Mouse (Mus musculus) left cerebral cortex, postnatal 4 days (tissue): Measurements from ENCODE around the gene Slc12a6. TPM values are rescaled to one million over a fixed set of nuclear protein-coding genes. Genes with fewer than 3 reads are reported as not detected.
A peak's percentile ranks its signal among the peaks of the same experiment; 100 is the strongest.

ENCODE experiments used
- DNase-seq: peaks from one replicate; pipeline ENCODE4 v3.0.0-alpha.2; 2022
- intact Hi-C: fragments of 180-260 bp; cut with DNase I; formaldehyde crosslinking; loops from one replicate; pipeline ENCODE4 v1.15.1; 2025
- total RNA-seq, 2 experiments: library from RNA; stranded (reverse); gene quantifications; 2 replicates each; pipeline ENCODE4 v1.2.3; 2021

Slc12a6 gene
- total RNA-seq: 10 to 100 TPM; 84.1 to 87.2 TPM

DNA sequence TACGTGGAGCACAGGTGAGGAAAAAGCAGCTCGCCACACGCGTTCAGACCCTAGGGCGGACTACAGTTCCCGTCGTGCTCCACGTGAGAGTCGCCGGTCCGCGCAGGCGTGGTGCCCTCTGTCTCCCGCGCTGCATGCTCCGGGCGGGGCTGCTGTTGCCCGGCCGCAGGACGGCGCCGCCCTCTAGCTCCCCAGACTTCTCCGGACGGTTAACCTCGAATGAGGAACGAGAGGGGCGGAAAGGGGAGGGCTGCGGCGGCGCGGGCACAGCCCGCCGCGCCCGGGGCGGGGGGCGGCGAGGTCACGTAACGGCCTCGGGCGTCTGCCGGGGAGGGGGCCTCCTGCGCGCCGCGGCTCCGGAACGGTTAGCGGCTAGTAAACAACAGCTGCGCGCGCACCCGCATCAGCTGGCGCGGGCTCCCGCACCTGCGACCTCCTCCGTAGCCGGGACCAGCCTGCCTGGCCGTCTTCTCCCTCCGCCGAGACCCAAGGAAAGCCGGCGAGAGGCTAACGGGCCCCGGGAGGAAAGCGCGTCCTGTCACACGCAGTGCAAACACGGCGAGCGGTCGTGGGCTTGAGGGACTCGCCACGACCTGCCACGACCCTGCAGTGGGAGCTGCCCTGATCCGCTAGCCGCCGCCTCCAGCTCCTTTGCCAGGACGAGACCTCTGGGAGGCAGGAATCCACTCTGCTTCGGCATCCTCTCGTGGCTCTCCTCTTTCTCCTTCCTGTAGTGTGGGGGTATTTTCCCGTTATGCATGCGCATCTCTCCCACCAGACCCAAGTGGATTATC lies at the start of gene Slc12a6:
Gene Slc12a6, plus strand, starts transcription at position 378 of the 794 bp plus-strand sequence.
- peak; percentile 93 for DNase-seq
- intact Hi-C loops: loop anchor here (5.0 kb wide), 1 partner anchor 102 kb away; the partner anchor contains the start of gene Emc4

DNA sequence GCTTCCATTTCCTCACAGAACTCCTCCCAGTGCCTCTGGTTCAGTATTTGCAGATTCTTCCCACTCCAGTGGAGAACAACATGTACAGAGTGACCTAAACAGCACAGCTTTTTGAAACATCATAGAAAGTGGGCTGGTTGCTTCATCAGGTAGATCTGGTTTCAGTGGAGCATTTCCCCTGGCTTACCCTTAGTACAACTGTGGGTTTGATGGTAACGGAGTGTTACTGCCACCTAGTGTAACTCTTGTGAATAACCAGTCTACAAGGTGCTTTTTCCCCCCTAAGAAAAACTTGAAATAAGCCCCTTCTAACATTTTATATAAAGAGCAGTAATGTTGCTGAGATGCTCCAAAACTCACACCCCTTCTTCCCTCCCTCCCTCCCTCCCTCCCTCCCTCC lies 49.6 kb upstream of the Slc12a6 start:
- intact Hi-C loops: no loop called here
- no peak for DNase-seq

GRCm38 (mm10) chr2:112217614-112218013 lies 48.0 kb upstream of the Slc12a6 start:
- no peak for DNase-seq
- intact Hi-C loops: no loop called here

- no peak for DNase-seq
- intact Hi-C loops: no loop called here
These were observed 44.7 kb upstream of the Slc12a6 start for GRCm38 (mm10) chr2:112220880-112221279.

DNA sequence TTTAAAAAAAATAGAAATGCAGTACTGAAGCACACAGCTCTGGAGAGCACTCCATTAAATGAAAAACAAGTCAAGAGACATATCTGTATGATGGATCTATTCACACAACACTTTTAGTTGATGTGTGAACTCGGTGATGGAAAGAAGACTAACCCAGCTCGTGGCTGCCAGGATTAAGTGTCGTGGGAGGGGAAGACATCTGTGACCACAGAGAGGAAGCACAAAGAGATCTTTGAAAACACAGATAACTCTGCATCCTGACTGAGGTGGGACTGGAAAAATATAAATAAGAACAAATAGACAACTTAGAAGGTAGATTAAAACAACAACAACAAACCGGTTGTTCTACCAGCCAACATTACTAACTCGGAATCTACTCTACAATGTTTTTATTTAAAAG lies 43.0 kb upstream of the Slc12a6 start:
- intact Hi-C loops: no loop called here
- DNase-seq: no peak

GRCm38 (mm10) chr2:112224356-112224755 lies 41.3 kb upstream of the Slc12a6 start:
- intact Hi-C loops: no loop called here
- DNase-seq: no peak

DNA sequence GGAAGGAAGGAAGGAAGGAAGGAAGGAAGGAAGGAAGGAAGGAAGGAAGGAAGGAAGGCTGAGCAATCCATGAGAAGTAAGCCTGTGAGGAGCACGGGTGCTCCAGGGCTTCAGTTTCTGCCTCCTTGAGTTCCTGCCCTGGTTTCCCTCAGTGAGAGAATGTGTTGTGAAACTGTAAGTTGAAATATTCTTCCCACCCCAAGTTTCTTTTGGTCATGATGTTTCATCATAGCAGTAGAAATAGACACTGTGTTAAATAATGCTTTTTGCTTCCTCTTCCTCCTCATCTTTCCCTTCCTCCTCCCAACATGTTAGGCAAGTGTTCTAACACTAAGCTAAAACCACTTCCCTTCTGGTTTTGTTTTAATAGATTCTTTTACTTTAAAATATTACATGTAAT lies 33.0 kb upstream of the Slc12a6 start:
- no peak for DNase-seq
- intact Hi-C loops: no loop called here

DNA sequence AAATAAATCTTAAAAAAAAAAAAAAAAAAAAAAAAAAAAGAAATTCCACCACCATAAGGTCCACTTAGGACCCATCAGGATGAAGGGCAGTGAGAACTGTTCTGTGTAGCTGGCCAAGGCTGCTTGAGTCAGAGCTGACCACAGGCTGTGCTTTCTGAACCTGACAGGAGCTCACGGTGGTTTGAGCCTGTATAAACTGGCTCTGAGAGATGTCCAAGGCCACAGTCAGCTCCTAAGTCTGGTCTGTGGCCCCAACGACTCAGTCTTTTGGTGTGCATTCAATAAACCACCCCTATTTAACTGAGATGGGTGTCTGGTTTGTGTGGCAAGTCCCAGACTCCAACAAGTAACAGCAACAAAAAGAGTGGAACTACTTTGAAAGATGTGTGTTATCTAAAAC lies 29.0 kb upstream of the Slc12a6 start:
- DNase-seq: no peak
- intact Hi-C loops: no loop called here

- intact Hi-C loops: no loop called here
- DNase-seq: no peak
These were observed 27.6 kb upstream of the Slc12a6 start for GRCm38 (mm10) chr2:112238006-112238405.

DNA sequence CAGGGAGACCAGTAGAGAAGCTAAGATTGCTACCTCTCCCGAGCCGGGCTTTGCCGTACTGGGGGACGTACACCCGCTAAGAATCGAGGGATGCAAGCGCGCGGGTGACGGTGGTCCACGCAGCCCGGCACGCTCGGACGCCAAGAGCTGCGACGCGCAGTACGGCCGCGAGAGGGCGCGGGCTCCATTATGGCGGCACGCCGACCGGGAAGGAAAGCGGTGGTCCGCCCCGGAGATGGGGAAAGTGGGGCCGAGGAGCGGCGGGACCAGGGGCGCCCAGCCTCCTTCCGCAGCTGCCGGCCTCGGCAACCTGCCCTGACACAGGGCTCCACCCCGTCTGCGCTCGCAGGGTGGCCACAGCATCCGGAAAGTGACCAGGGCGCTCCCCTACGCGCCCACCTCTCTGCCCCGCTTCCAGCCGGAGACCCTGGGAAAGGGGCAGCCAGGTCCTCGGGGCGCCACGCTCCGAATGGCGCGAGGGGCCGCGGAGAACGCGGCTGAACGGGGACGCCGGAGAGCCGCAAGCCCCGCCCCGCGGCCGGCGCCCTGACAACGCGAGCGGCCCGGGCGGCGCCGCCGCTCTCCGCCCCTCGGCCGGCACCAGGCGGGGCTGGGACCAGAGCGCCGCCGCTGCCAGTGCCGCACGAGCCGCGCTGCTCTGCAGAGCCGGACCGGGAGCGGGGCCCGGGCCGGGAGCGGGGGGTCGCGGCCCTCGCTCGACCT lies 26.3 kb upstream of the Slc12a6 start, which contains the start of gene Lpcat4:
Gene Lpcat4, plus strand, starts transcription at position 257 of the 723 bp plus-strand sequence.
- peak; percentile 94 for DNase-seq
- intact Hi-C loops: no loop called here

DNA sequence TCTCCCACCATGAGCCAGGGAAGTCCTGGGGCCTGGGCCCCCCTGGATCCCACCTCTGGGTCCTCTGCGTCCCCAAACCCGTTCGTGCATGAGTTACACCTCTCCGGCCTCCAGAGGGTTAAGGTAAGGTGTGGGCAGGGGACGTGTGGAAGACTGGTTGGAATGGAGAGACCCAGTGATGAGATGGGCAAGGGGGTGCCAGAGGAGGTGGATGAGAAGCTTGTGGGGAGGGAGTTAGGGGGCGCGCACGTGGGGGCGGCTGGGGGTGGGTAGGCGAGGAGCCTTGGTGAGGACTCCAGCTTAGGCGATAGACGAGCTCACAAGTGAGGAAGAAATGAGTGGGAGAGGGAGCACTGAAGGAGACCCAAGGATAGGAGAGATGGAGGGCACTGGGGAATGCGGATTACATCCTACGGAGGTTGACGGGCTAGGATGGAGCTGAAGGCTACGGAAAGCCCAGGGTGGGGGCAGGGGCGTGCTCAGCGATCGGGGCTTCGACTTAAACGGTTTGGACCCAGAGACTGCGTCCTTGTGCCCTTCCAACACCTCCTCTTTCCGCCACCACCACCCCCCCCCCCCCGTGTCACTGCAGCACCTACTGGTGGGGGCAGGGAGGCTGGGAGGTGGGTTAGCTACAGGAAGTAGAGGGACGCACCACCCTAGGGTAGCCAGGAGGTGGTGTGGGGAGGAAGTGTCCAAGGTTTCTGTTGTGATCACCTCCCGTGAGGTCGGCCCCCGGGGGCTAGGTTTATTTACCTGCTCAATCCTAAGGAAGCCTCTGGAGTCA lies 25.5 kb upstream of the Slc12a6 start:
- peak; percentile 47 for DNase-seq
- intact Hi-C loops: no loop called here

- intact Hi-C loops: no loop called here
- DNase-seq: no peak
These were observed 23.8 kb upstream of the Slc12a6 start for GRCm38 (mm10) chr2:112241787-112242186.

- no peak for DNase-seq
- intact Hi-C loops: no loop called here
These were observed 20.3 kb upstream of the Slc12a6 start for GRCm38 (mm10) chr2:112245307-112245706.

GRCm38 (mm10) chr2:112246193-112246592 lies 19.4 kb upstream of the Slc12a6 start:
- intact Hi-C loops: no loop called here
- DNase-seq: no peak

GRCm38 (mm10) chr2:112247323-112247722 lies 18.3 kb upstream of the Slc12a6 start:
- intact Hi-C loops: no loop called here
- no peak for DNase-seq

GRCm38 (mm10) chr2:112249780-112250453 lies 15.7 kb upstream of the Slc12a6 start:
- no peak for DNase-seq
- intact Hi-C loops: no loop called here

- no peak for DNase-seq
- intact Hi-C loops: no loop called here
These were observed 10.7 kb upstream of the Slc12a6 start for GRCm38 (mm10) chr2:112254675-112255515.

DNA sequence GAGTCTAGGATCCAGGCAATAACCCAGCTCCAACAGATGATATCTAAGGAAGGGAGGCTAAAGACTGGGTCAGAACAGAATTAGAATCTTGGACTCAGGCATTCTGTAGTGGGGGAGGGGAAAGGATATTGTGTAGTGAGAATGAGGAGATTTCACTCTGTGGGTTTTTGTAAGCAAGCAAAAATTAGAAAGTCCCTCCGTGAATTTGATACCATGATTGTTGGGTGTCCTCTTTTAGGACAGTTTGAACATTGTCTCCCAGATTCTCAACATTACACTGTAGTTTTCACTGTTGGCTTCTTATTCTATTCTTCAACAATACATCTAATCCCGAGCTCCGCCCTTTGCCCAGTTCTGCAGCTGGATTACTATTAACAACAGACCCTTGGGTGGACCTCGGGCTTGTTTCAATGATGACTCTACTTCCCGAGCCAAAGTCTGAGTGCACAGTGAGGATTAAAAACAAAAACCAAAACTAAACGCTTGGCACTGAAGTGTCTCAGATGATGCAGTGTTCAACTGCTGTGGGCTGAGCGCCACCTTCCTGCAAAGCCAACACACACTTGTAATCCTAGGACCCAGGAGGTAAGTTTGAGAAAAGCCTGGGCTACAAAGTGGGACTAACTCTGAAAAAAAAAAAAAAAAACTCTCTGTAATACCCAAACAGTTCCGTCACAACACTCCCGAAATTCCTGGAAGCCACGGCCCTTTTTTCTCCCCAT lies 6.2 kb upstream of the Slc12a6 start, which contains the start of gene Nutm1:
Gene Nutm1, minus strand, starts transcription at position 51 of the 722 bp plus-strand sequence.
- intact Hi-C loops: no loop called here

More for the DNA sequence above, 6.2 kb upstream of the Slc12a6 start, which contains the start of gene Nutm1:
- no peak for DNase-seq
